Mouse (Mus musculus): ENCODE measurements around the gene Gfod2. TPM values are rescaled to one million over a fixed set of nuclear protein-coding genes. Genes with fewer than 3 reads are reported as not detected.

The Gfod2 gene
- polyA plus RNA-seq, 1 experiment from 2014 or later, result 16.0 TPM

- peak overlapping the region; percentile 80 for H3K4me3 ChIP-seq (replicated peaks)
- no peaks in the 10 kb centered on the region for H3K9me3 ChIP-seq
- ATAC-seq (ENCODE audit: insufficient read depth, low FRiP score, low read depth), result peak; percentile 57
- peak overlapping the region; percentile 65 for H3K9ac ChIP-seq
- H3K27me3 ChIP-seq (replicated peaks), result no peaks in the 10 kb centered on the region
- peak overlapping the region; percentile 93 for H3K4me2 ChIP-seq
- H3K36me3 ChIP-seq, result peaks cover 17% of the 10 kb centered on the region; the same call in 1 of the 2 replicates
- H3K4me1 ChIP-seq, result peaks cover 18% of the 10 kb centered on the region
- peak overlapping the region; percentile 96 for H3K27ac ChIP-seq
- 0% methylated on average over 21 of the region's 21 CpGs for WGBS
Measured at GRCm38 (mm10) chr8:105700566-105700965, 57.9 kb downstream of the Gfod2 start.

- Histone ChIP-seq H3K4me3 (replicated peaks) (peak overlapping the region; percentile 80), H3K9ac (peak overlapping the region; percentile 65; the same call in 1 of the 2 replicates), H3K27me3 (replicated peaks) (no peaks in the 10 kb centered on the region), H3K27ac (no peak overlapping the region), H3K4me2 (peak overlapping the region; percentile 93), H3K9me3 (no peaks in the 10 kb centered on the region), H3K4me1 (peaks cover 18% of the 10 kb centered on the region), H3K36me3 (peaks cover 17% of the 10 kb centered on the region; the same call in 1 of the 2 replicates)
- 89% methylated on average over 11 of the region's 11 CpGs for WGBS
- no peak for ATAC-seq (ENCODE audit: insufficient read depth, low FRiP score, low read depth)
Measured at GRCm38 (mm10) chr8:105699488-105700215, 58.8 kb downstream of the Gfod2 start.

GRCm38 (mm10) chr8:105698734-105699133 is 59.7 kb downstream of the Gfod2 start:
- H3K36me3 ChIP-seq, result peaks cover 17% of the 10 kb centered on the region; the same call in 1 of the 2 replicates
- H3K9me3 ChIP-seq, result no peaks in the 10 kb centered on the region
- H3K4me2 ChIP-seq, result no peak overlapping the region
- ATAC-seq (ENCODE audit: insufficient read depth, low FRiP score, low read depth), result no peak
- WGBS, result 87% methylated on average over 5 of the region's 5 CpGs
- H3K4me3 ChIP-seq (replicated peaks), result no peak overlapping the region
- H3K4me1 ChIP-seq, result peaks cover 25% of the 10 kb centered on the region
- no peak overlapping the region for H3K9ac ChIP-seq
- no peak overlapping the region for H3K27ac ChIP-seq
- peaks cover 3% of the 10 kb centered on the region; the same call in 1 of the 2 replicates for H3K27me3 ChIP-seq (replicated peaks)

GRCm38 (mm10) chr8:105697196-105697780 is 61.2 kb downstream of the Gfod2 start:
- WGBS, result 87% methylated on average over 17 of the region's 17 CpGs
- H3K9ac ChIP-seq, result no peak overlapping the region
- H3K9me3 ChIP-seq, result no peaks in the 10 kb centered on the region
- no peak overlapping the region for H3K4me2 ChIP-seq
- H3K36me3 ChIP-seq, result peaks cover 7% of the 10 kb centered on the region; the same call in 1 of the 2 replicates
- H3K27me3 ChIP-seq (replicated peaks), result peaks cover 3% of the 10 kb centered on the region; the same call in 1 of the 2 replicates
- peaks cover 25% of the 10 kb centered on the region for H3K4me1 ChIP-seq
- no peak overlapping the region for H3K27ac ChIP-seq
- H3K4me3 ChIP-seq (replicated peaks), result no peak overlapping the region
- no peak for ATAC-seq (ENCODE audit: insufficient read depth, low FRiP score, low read depth)

GRCm38 (mm10) chr8:105695080-105695780 is 63.2 kb downstream of the Gfod2 start:
- peaks cover 7% of the 10 kb centered on the region; the same call in 1 of the 2 replicates for H3K36me3 ChIP-seq
- peaks cover 3% of the 10 kb centered on the region; the same call in 1 of the 2 replicates for H3K27me3 ChIP-seq (replicated peaks)
- WGBS, result 75% methylated on average over 30 of the region's 30 CpGs
- H3K9me3 ChIP-seq, result no peaks in the 10 kb centered on the region
- peaks cover 16% of the 10 kb centered on the region for H3K4me1 ChIP-seq
- no peak overlapping the region for H3K9ac ChIP-seq
- H3K4me3 ChIP-seq (replicated peaks), result no peak overlapping the region
- no peak overlapping the region for H3K4me2 ChIP-seq
- no peak for ATAC-seq (ENCODE audit: insufficient read depth, low FRiP score, low read depth)
- H3K27ac ChIP-seq, result no peak overlapping the region

- Histone ChIP-seq H3K4me1 (peaks cover 8% of the 10 kb centered on the region), H3K4me3 (replicated peaks) (peak overlapping the region; percentile 48), H3K9me3 (no peaks in the 10 kb centered on the region), H3K4me2 (peak overlapping the region; percentile 96), H3K27ac (no peak overlapping the region), H3K36me3 (peaks cover 7% of the 10 kb centered on the region; the same call in 1 of the 2 replicates), H3K27me3 (replicated peaks) (peaks cover 3% of the 10 kb centered on the region; the same call in 1 of the 2 replicates), H3K9ac (peak overlapping the region; percentile 29; the same call in 1 of the 2 replicates)
- WGBS, result 15% methylated on average over 36 of the region's 40 CpGs
- peak; percentile 18; the same call in 1 of the 2 replicates for ATAC-seq (ENCODE audit: insufficient read depth, low FRiP score, low read depth)
Measured at GRCm38 (mm10) chr8:105694051-105694799, 64.2 kb downstream of the Gfod2 start.

- no peak overlapping the region for H3K27ac ChIP-seq
- peaks cover 3% of the 10 kb centered on the region; the same call in 1 of the 2 replicates for H3K27me3 ChIP-seq (replicated peaks)
- H3K4me1 ChIP-seq, result peaks cover 8% of the 10 kb centered on the region
- 2% methylated on average over 26 of the region's 30 CpGs for WGBS
- H3K4me2 ChIP-seq, result peak overlapping the region; percentile 96
- H3K9ac ChIP-seq, result 0 out of 2 replicates have a peak overlapping the region, but pooled peaks have one; percentile 29
- peak; percentile 28; the same call in 1 of the 2 replicates for ATAC-seq (ENCODE audit: insufficient read depth, low FRiP score, low read depth)
- H3K36me3 ChIP-seq, result peaks cover 7% of the 10 kb centered on the region; the same call in 1 of the 2 replicates
- no peaks in the 10 kb centered on the region for H3K9me3 ChIP-seq
- H3K4me3 ChIP-seq (replicated peaks), result peak overlapping the region; percentile 48
Measured at GRCm38 (mm10) chr8:105693648-105694047, 64.8 kb downstream of the Gfod2 start.

GRCm38 (mm10) chr8:105692449-105693182 is 65.8 kb downstream of the Gfod2 start:
- Histone ChIP-seq H3K36me3 (peaks cover 7% of the 10 kb centered on the region; the same call in 1 of the 2 replicates), H3K9me3 (no peaks in the 10 kb centered on the region), H3K4me1 (peaks cover 8% of the 10 kb centered on the region), H3K27ac (no peak overlapping the region), H3K9ac (no peak overlapping the region), H3K4me3 (replicated peaks) (no peak overlapping the region), H3K4me2 (no peak overlapping the region), H3K27me3 (replicated peaks) (peaks cover 3% of the 10 kb centered on the region; the same call in 1 of the 2 replicates)
- ATAC-seq (ENCODE audit: insufficient read depth, low FRiP score, low read depth), result no peak
- WGBS, result 91% methylated on average over 11 of the region's 11 CpGs

GRCm38 (mm10) chr8:105690978-105691377 is 67.5 kb downstream of the Gfod2 start:
- peaks cover 10% of the 10 kb centered on the region for H3K4me1 ChIP-seq
- no peak overlapping the region for H3K9ac ChIP-seq
- H3K36me3 ChIP-seq, result no peaks in the 10 kb centered on the region
- H3K4me3 ChIP-seq (replicated peaks), result no peak overlapping the region
- no peak for ATAC-seq (ENCODE audit: insufficient read depth, low FRiP score, low read depth)
- 71% methylated on average over 14 of the region's 14 CpGs for WGBS
- no peak overlapping the region for H3K27ac ChIP-seq
- H3K9me3 ChIP-seq, result no peaks in the 10 kb centered on the region
- H3K27me3 ChIP-seq (replicated peaks), result peaks cover 3% of the 10 kb centered on the region; the same call in 1 of the 2 replicates
- no peak overlapping the region for H3K4me2 ChIP-seq

GRCm38 (mm10) chr8:105689983-105690360 is 68.5 kb downstream of the Gfod2 start:
- H3K27ac ChIP-seq, result no peak overlapping the region
- no peaks in the 10 kb centered on the region for H3K36me3 ChIP-seq
- H3K9me3 ChIP-seq, result no peaks in the 10 kb centered on the region
- no peak overlapping the region for H3K9ac ChIP-seq
- no peak for ATAC-seq (ENCODE audit: insufficient read depth, low FRiP score, low read depth)
- peaks cover 3% of the 10 kb centered on the region; the same call in 1 of the 2 replicates for H3K27me3 ChIP-seq (replicated peaks)
- no peak overlapping the region for H3K4me3 ChIP-seq (replicated peaks)
- no peak overlapping the region for H3K4me2 ChIP-seq
- WGBS, result 87% methylated on average over 9 of the region's 9 CpGs
- H3K4me1 ChIP-seq, result peaks cover 15% of the 10 kb centered on the region

All from stomach, embryonic 15.5 days (tissue).